Mouse (Mus musculus) spleen, adult 12 weeks (tissue): ENCODE results near the gene Gpr162.
"Not testable (repeated sequence)": the region's sequence is repeated elsewhere in the genome, so short reads cannot be mapped to it uniquely, and the experiment has no call there.

Experiments
- DNase-seq: peaks from one replicate; pipeline ENCODE4 v3.0.0; 2022; ENCODE audit warnings: low spot score

Gene Gpr162

DNA sequence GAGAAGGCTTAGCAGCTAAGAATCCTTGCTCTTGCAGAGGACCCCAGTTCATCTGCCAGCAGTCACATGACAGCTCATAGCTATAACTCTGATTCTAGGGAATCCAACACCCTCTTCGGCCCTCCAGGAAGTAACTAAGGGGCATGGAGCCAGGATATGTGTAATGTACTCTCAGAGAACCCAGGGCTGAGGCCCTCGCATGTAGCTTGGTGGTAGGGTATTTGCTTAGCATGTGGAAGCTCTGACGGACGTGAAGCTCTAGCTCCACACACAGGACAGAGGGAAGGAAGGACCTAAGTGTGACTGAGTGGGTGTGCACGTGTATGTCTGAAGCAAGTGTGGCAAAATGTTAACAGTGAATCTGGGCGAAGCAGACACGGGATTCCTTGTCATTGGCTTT, 27.4 kb downstream of the Gpr162 start:
- no peak for DNase-seq

DNA sequence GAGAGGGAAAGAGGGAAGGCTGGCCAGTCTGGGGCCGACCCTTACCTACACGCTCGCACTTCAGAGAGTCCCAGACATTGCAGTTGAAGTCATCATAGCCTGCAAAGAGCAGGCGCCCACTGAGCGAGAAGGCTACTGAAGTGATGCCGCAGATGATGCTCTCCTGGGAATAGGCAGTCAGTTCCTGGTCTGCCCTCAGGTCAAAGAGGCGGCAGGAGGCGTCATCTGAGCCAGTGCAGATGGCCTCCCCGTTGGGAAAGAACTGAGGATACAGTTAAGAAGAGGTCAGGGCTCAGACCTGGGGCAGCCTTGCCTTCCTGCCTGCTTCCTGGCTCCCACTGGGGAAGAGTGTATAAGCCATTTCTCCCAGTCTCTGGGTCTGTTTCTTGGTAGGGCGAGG, 28.3 kb downstream of the Gpr162 start:
- DNase-seq: no peak

GRCm38 (mm10) chr6:124834512-124835081, 29.2 kb downstream of the Gpr162 start:
- no peak for DNase-seq

GRCm38 (mm10) chr6:124831649-124832048, 32.1 kb downstream of the Gpr162 start:
- no peak for DNase-seq

DNA sequence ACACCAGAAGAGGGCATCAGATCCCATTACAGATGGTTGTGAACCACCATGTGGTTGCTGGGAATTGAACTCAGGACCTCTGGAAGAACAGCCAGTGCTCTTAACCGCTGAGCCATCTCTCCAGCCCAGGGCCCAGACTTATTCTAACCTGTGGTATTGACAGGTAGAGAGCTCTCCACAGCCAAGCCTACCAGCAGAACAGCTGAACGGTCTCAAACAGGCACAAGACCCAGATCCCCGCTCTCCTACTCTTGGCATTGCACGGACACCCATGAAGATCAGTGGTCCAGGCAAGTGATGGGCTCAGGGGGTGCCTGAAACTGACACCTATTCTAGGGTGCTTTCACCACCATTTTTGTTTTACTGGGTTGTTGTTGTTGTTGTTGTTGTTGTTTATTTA, 32.6 kb downstream of the Gpr162 start:
- DNase-seq: not testable (repeated sequence)

DNA sequence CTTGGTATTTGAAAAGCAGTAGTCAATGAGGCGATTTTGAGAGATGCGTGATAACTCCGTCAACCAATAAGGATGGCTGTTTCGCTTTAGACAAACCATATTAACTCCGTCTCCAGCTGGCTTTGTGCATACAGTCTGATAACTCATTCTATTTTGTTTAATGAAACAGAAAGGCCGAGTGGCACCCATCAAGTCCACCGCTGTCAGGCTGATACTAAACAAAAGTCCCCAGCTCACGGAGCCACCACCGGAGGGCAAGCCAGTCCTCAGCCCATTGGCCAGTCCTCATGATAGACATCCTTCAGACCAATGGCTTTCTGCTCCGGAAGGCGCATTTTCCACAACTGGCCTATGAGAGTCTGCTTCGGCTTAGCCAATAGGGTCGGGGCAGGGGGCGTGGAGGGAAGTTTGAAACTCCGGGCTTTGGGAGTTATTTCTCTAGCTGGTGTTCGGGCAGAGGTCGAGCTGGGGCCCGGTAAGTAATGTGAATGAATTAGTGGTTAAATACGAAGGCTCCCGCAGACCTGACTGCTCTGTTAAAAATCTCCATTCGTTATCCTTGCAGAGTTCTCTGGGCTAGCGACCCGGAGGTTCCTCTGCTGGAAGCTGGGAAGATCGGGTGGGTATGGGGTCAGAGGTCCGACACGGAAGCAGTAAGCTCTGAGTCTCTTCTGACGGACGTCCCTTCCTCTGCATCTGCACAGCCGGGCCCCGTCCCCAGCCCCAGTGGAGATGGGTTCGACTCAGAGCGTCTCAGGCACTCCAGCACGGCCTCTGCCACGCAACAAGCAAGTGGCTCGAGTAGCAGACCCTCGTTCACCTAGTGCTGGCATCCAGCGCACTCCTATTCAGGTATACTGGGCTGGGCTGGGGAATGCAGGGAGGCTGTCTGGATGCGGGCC, 33.7 kb downstream of the Gpr162 start:
- DNase-seq: peak; percentile 88

- peak; percentile 98 for DNase-seq
Measured at GRCm38 (mm10) chr6:124828868-124829798, 34.6 kb downstream of the Gpr162 start, which contains the start of the genes Usp5 and Cdca3. TSS of gene Usp5 (minus strand) at chr6:124829484. TSS of gene Cdca3 (plus strand) at chr6:124829547.

DNA sequence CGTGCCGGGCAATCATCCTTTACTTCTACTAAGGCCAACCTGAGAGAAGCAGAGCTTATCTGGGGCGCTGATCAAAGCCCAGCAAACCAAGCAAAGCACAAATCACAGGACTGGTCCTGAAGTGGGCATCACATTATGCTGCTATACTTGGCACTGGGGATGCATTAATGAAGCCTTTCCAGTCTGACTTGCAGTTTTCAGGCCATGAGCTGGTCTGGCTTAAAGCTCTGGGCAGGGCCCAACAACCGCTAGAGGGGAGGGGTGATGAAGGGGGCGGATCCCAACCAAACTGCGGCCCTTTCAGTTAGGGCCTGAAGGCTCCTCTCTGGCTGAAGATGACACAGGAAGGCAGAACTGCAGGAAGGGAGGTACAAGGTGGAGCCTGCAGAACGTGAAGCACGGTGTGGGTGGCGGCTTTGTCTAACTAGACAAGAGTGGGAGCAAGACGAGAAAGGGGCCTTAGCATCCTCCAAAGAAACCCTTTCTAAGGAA, 35.6 kb downstream of the Gpr162 start:
- DNase-seq: no peak

GRCm38 (mm10) chr6:124822049-124822448, 41.7 kb downstream of the Gpr162 start:
- DNase-seq: no peak

- no peak for DNase-seq
Measured at GRCm38 (mm10) chr6:124820891-124821290, 42.9 kb downstream of the Gpr162 start.

GRCm38 (mm10) chr6:124817971-124818370, 45.8 kb downstream of the Gpr162 start:
- no peak for DNase-seq

GRCm38 (mm10) chr6:124817563-124817962, 46.2 kb downstream of the Gpr162 start:
- no peak for DNase-seq

DNA sequence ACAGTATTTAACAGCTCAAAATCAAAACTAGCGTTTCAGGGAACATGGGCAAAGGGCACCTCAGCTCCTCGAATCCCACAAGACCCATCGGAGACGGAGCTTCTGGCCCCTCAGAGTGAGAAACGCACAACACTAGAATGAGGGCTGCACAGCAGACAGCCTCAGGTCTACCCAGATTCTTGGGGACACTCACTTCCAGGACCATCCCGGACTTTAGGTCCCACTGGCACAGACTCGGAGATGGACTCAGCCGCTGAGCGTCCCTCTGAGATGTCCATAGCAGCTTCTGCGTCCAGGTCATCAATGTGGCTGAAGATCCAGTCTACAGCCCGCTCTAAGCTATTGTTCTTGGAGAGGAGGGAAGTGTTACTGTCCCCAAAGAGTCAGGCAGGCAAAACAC, 46.7 kb downstream of the Gpr162 start:
- no peak for DNase-seq

DNA sequence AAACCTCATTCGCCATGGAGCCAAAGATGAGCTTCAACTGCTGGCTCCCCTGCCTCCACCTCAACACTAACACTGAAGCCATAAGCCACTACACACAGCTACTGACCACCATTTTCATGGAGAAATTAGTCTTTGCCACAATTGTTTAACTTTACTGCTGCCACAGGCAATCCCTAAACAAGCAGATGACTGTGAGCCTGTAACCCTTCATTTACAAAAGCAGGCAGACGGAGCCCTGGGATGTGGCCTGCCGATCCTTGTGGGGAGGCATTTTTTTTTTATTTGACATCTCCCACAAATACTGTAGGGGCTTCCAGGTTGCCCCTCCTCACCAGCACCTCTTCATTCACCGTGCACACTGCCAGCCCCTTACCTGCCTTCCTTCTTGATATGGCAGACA, 47.2 kb downstream of the Gpr162 start:
- no peak for DNase-seq

DNA sequence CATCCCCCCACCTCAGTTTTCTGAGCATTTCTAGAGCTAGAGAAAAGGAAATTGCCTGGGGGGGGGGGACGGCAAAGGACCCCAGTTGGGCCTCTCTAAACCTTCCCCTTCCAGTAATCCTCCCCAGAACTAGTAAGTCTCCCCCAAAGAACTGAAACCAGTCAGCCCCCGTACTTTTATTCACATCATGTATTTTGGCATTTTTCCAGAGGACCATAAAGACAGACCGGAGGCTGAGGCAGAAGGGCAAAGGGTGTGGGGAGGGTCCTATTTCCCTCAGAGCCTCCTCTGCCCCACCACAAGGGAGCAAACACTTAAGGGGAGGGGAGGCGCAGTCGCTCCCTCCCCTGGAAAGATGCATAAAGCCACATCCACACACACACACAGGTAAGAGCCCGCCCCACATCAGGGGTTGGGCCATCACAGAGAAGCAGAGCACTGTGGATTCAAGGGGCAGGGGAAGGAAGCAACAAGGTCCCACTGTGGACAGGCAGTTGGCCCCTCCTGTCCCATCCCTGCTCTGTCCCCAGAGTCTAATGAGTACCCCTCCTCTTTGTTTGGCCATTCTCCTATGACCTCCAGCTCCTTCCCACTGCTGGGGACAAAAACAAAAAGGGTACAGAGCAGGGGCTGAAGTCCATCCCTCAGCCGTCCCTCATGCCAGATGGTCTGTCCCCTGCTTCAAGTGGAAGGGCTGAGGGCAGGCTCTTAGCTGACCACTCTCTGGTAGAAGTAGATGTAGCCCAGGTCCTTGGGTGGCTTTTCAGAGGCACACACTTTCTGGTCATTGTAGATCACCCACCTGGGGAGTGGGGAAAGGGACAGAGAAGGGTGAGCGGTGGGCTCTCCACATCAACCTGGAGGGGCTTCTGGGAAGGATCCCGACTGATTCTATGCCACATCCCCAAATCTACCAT, 48.7 kb downstream of the Gpr162 start:
- DNase-seq: no peak

GRCm38 (mm10) chr6:124814448-124814847, 49.3 kb downstream of the Gpr162 start:
- no peak for DNase-seq

DNA sequence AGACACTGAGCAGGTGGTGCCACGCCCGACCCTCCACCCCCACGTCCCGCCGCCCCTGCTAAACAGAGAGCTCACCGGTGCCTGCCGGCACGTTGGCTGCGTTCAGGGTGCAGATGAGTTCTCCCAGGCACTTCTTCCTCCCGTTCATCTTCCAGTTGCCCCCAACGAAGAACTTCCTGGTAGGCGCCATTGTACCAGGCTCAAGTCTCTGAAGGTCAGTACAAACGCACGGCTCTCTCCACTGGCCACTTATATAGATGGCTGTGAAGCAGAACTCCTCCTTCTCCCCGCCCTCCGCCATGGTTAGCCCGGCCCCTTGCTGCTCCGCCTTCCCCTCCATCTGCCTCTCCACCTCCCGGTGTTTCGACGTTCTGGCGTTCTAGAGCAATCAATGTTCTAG, 49.9 kb downstream of the Gpr162 start, which contains the start of gene Tpi1:
Gene Tpi1, minus strand, starts transcription at position 364 of the 400 bp plus-strand sequence.
- DNase-seq: peak; percentile 80

- peak; percentile 36 for DNase-seq
Measured at GRCm38 (mm10) chr6:124813496-124813895, 50.3 kb downstream of the Gpr162 start.

DNA sequence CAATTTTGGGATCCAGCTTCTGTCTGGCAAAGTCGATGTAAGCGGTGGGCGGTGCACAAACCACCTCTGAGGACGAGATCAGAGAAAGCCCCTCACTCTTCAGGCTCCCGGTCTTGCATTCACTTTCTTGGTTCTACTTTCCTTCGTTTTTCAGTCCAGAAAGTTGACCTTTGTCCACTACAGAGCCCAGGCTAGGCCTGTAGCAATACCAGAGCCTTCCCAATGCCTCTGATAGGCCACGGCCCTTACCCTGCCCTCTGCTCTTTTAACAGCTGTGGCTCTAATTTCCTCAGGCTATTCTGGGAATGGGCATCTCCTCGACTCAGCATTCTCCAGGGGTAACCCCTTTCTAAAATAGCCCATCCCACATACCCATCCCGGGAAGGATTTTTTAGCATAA, 50.9 kb downstream of the Gpr162 start:
- no peak for DNase-seq

- DNase-seq: no peak
Measured at GRCm38 (mm10) chr6:124811701-124812560, 51.9 kb downstream of the Gpr162 start.
